Mouse (Mus musculus): ENCODE measurements around the gene Lrig1.

GRCm38 (mm10) chr6:94697423-94697822, 2.5 kb downstream of the Lrig1 start:
- TF ChIP-seq POLR2A (IDR thresholded peaks at IDR 0.05; ENCODE audit: control insufficient read depth, extremely low read depth, insufficient read depth, low read length, poor library complexity) (no peak), CTCF (IDR thresholded peaks at IDR 0.05; ENCODE audit: borderline replicate concordance, control insufficient read depth, extremely low read depth, insufficient read depth, low read length, poor library complexity) (no peak)

Data from thymus, adult 2 months (tissue).